Mouse (Mus musculus) forebrain, embryonic 14.5 days (tissue): ENCODE measurements around the gene B3gnt2. TPM values are rescaled to one million over a fixed set of nuclear protein-coding genes. Genes with fewer than 3 reads are reported as not detected.
A peak's percentile ranks its signal among the peaks of the same experiment; 100 is the strongest.
"Not testable (repeated sequence)": the region's sequence is repeated elsewhere in the genome, so short reads cannot be mapped to it uniquely, and the experiment has no call there.

Experiments
- ATAC-seq: fragments of 200-750 bp; cut with Nextera tagmentation; 2 replicates; pipeline ENCODE4 v1.8.0; 2017; ENCODE audit warnings: mild to moderate bottlenecking, moderate library complexity
- DNase-seq: peaks from one replicate; pipeline ENCODE4 v3.0.0-alpha.2; 2015; ENCODE audit warnings: low spot score
- H3K27ac ChIP-seq: fragments of 300-500 bp; sonication (generic); 2 replicates; pipeline ENCODE4 v1.5.1; 2014; ENCODE audit warnings: low read depth, mild to moderate bottlenecking, control low read depth, low read length, moderate library complexity
- H3K27me3 ChIP-seq: fragments of 300-500 bp; sonication (generic); replicated peaks from 2 replicates; pipeline ENCODE4 v1.6.1; 2014; ENCODE audit warnings: low read length, control low read depth, mixed read lengths; ENCODE audit not compliant: control insufficient read depth, insufficient read depth
- H3K36me3 ChIP-seq: fragments of 300-500 bp; sonication (generic); 2 replicates; pipeline ENCODE4 v1.6.1; 2014; ENCODE audit warnings: low read length, control low read depth; ENCODE audit not compliant: control insufficient read depth, insufficient read depth
- H3K4me1 ChIP-seq: fragments of 300-500 bp; sonication (generic); 2 replicates; pipeline ENCODE4 v1.6.1; 2014; ENCODE audit warnings: antibody characterized with exemption, low read length, control low read depth; ENCODE audit not compliant: control insufficient read depth, insufficient read depth
- H3K4me2 ChIP-seq: fragments of 300-500 bp; sonication (generic); 2 replicates; pipeline ENCODE4 v1.6.1; 2014; ENCODE audit warnings: mild to moderate bottlenecking, control low read depth, low read length
- H3K4me3 ChIP-seq: fragments of 300-500 bp; sonication (generic); 2 replicates; pipeline ENCODE4 v1.5.1; 2014; ENCODE audit warnings: low read depth, low read length, control low read depth
- H3K9ac ChIP-seq: fragments of 300-500 bp; sonication (generic); 2 replicates; pipeline ENCODE4 v1.6.1; 2014; ENCODE audit warnings: mild to moderate bottlenecking, low read length, control low read depth, moderate library complexity
- H3K9me3 ChIP-seq: fragments of 300-500 bp; sonication (generic); replicated peaks from 2 replicates; pipeline ENCODE4 v1.6.1; 2016; ENCODE audit warnings: low read length, control low read depth, mixed read lengths; ENCODE audit not compliant: control insufficient read depth
- WGBS: fragments of 180-500 bp; shearing (Covaris S2); extraction: QIAGEN DNeasy Blood & Tissue Kit; methylation state at CpG from one replicate; pipeline ENCODE4 v1.1.7; 2014; 5-methylcytosine and 5-hydroxymethylcytosine counted together
- polyA plus RNA-seq: library from polyadenylated mRNA; unstranded; fragments of >200 nt; fragmentation: Nextera tagmentation; extraction: Ambion mirVana; gene quantifications from 2 replicates; pipeline ENCODE4 v1.2.1, GENCODE M21; 2014

Gene B3gnt2
- polyA plus RNA-seq, 1 experiment from 2014 or later, result 2.3 TPM

GRCm38 (mm10) chr11:22747406-22747805, 113.4 kb downstream of the B3gnt2 start:
- WGBS, result 71% methylated on average over 7 of the region's 7 CpGs
- no peaks in the 10 kb centered on the region for H3K27me3 ChIP-seq
- no peaks in the 10 kb centered on the region for H3K36me3 ChIP-seq
- no peak overlapping the region for H3K4me3 ChIP-seq
- DNase-seq, result no peak
- no peak overlapping the region for H3K4me2 ChIP-seq
- ATAC-seq, result no peak
- H3K9me3 ChIP-seq, result no peaks in the 10 kb centered on the region; the same call in 1 of the 2 replicates
- no peaks in the 10 kb centered on the region for H3K4me1 ChIP-seq
- no peak overlapping the region for H3K27ac ChIP-seq
- H3K9ac ChIP-seq, result no peak overlapping the region

GRCm38 (mm10) chr11:22745356-22745755, 115.4 kb downstream of the B3gnt2 start:
- ATAC-seq (no peak), DNase-seq (no peak)
- no peaks in the 10 kb centered on the region for H3K36me3 ChIP-seq
- no peak overlapping the region for H3K4me3 ChIP-seq
- H3K9ac ChIP-seq, result no peak overlapping the region
- no peaks in the 10 kb centered on the region for H3K4me1 ChIP-seq
- H3K27me3 ChIP-seq, result no peaks in the 10 kb centered on the region
- H3K4me2 ChIP-seq, result no peak overlapping the region
- no peaks in the 10 kb centered on the region; the same call in 1 of the 2 replicates for H3K9me3 ChIP-seq
- H3K27ac ChIP-seq, result no peak overlapping the region

- H3K27me3 ChIP-seq, result no peaks in the 10 kb centered on the region
- ATAC-seq, result no peak
- no peaks in the 10 kb centered on the region for H3K4me1 ChIP-seq
- DNase-seq, result no peak
- H3K4me2 ChIP-seq, result no peak overlapping the region
- H3K9ac ChIP-seq, result no peak overlapping the region
- 87% methylated on average over 5 of the region's 5 CpGs for WGBS
- H3K36me3 ChIP-seq, result no peaks in the 10 kb centered on the region
- H3K4me3 ChIP-seq, result no peak overlapping the region
- H3K27ac ChIP-seq, result no peak overlapping the region
- H3K9me3 ChIP-seq, result no peaks in the 10 kb centered on the region; the same call in 1 of the 2 replicates
Measured at GRCm38 (mm10) chr11:22743561-22744269, 117.0 kb downstream of the B3gnt2 start.

GRCm38 (mm10) chr11:22741998-22742626, 118.6 kb downstream of the B3gnt2 start:
- no peak for DNase-seq
- no peaks in the 10 kb centered on the region for H3K4me1 ChIP-seq
- no peak overlapping the region for H3K4me2 ChIP-seq
- peak; percentile 42; the same call in 1 of the 2 replicates for ATAC-seq
- H3K36me3 ChIP-seq, result no peaks in the 10 kb centered on the region
- H3K9me3 ChIP-seq, result no peaks in the 10 kb centered on the region; the same call in 1 of the 2 replicates
- WGBS, result 9% methylated on average over 7 of the region's 7 CpGs
- no peak overlapping the region for H3K4me3 ChIP-seq
- no peaks in the 10 kb centered on the region for H3K27me3 ChIP-seq
- no peak overlapping the region for H3K27ac ChIP-seq
- H3K9ac ChIP-seq, result no peak overlapping the region

GRCm38 (mm10) chr11:22741436-22741835, 119.3 kb downstream of the B3gnt2 start:
- no peaks in the 10 kb centered on the region for H3K27me3 ChIP-seq
- no peak overlapping the region for H3K27ac ChIP-seq
- no peaks in the 10 kb centered on the region for H3K4me1 ChIP-seq
- H3K4me3 ChIP-seq, result no peak overlapping the region
- no peak overlapping the region for H3K4me2 ChIP-seq
- WGBS, result 58% methylated on average over 3 of the region's 3 CpGs
- no peak for DNase-seq
- ATAC-seq, result no peak
- no peaks in the 10 kb centered on the region for H3K36me3 ChIP-seq
- H3K9ac ChIP-seq, result no peak overlapping the region
- no peaks in the 10 kb centered on the region; the same call in 1 of the 2 replicates for H3K9me3 ChIP-seq

GRCm38 (mm10) chr11:22739497-22740288, 121.1 kb downstream of the B3gnt2 start:
- Histone ChIP-seq H3K27ac (no peak overlapping the region), H3K4me2 (no peak overlapping the region), H3K9ac (no peak overlapping the region), H3K27me3 (no peaks in the 10 kb centered on the region), H3K4me3 (no peak overlapping the region), H3K36me3 (no peaks in the 10 kb centered on the region), H3K4me1 (no peaks in the 10 kb centered on the region), H3K9me3 (no peaks in the 10 kb centered on the region)
- WGBS, result 79% methylated on average over 5 of the region's 5 CpGs
- ATAC-seq (no peak), DNase-seq (no peak)

GRCm38 (mm10) chr11:22736521-22737225, 124.1 kb downstream of the B3gnt2 start:
- DNase-seq, result no peak
- H3K4me2 ChIP-seq, result no peak overlapping the region
- H3K4me1 ChIP-seq, result no peaks in the 10 kb centered on the region
- no peak overlapping the region for H3K4me3 ChIP-seq
- H3K27ac ChIP-seq, result no peak overlapping the region
- WGBS, result 82% methylated on average over 7 of the region's 7 CpGs
- no peaks in the 10 kb centered on the region for H3K9me3 ChIP-seq
- no peaks in the 10 kb centered on the region for H3K27me3 ChIP-seq
- H3K9ac ChIP-seq, result no peak overlapping the region
- ATAC-seq, result no peak
- no peaks in the 10 kb centered on the region for H3K36me3 ChIP-seq

GRCm38 (mm10) chr11:22735128-22735527, 125.6 kb downstream of the B3gnt2 start:
- not testable (repeated sequence) for H3K4me3 ChIP-seq, H3K4me1 ChIP-seq, H3K36me3 ChIP-seq, H3K27me3 ChIP-seq, H3K9ac ChIP-seq, H3K27ac ChIP-seq, DNase-seq, H3K4me2 ChIP-seq, ATAC-seq, H3K9me3 ChIP-seq
- WGBS, result 83% methylated on average over 5 of the region's 5 CpGs
